Mouse (Mus musculus) myocyte (in vitro differentiated cells): Measurements from ENCODE around the gene Pax6. TPM values are rescaled to one million over a fixed set of nuclear protein-coding genes. Genes with fewer than 3 reads are reported as not detected.

Source experiments
- H3K27me3 ChIP-seq: one replicate; pipeline ENCODE4 v1.6.1; 2011; ENCODE audit not compliant: control insufficient read depth, insufficient read depth, insufficient read length
- H3K36me3 ChIP-seq: one replicate; pipeline ENCODE4 v1.6.1; 2011; ENCODE audit not compliant: control insufficient read depth, insufficient read depth
- H3K4me2 ChIP-seq: one replicate; pipeline ENCODE4 v1.6.1; 2011; ENCODE audit warnings: low read depth, control low read depth
- H3K4me3 ChIP-seq: one replicate; pipeline ENCODE4 v1.5.1; 2011; ENCODE audit warnings: mild to moderate bottlenecking, control low read depth, moderate library complexity
- H3K79me2 ChIP-seq: one replicate; pipeline ENCODE4 v1.6.1; 2011; ENCODE audit not compliant: control insufficient read depth, insufficient read depth
- H3ac ChIP-seq: one replicate; pipeline ENCODE4 v1.6.1; 2011; ENCODE audit not compliant: control insufficient read depth, insufficient read length
- CEBPB ChIP-seq: IDR thresholded peaks from 2 replicates; pipeline ENCODE4 v1.6.1; 2011; ENCODE audit warnings: mild to moderate bottlenecking, moderate library complexity; ENCODE audit not compliant: poor library complexity, insufficient read depth, severe bottlenecking
- E2F4 ChIP-seq: IDR thresholded peaks from one replicate; pipeline ENCODE4 v1.6.1; 2011; ENCODE audit warnings: mild to moderate bottlenecking, control low read depth, moderate library complexity; ENCODE audit not compliant: insufficient read depth
- MAX ChIP-seq: IDR thresholded peaks from one replicate; pipeline ENCODE4 v1.6.1; 2011; ENCODE audit warnings: low read depth, mild to moderate bottlenecking, control low read depth
- MYOD1 ChIP-seq, 3 experiments: IDR thresholded peaks; one replicate each; pipeline ENCODE4 v1.6.1; 2011; ENCODE audit warnings: control low read depth in 2 of 3, low read depth in 2 of 3, mild to moderate bottlenecking in 2 of 3, moderate library complexity in 1 of 3; ENCODE audit not compliant: insufficient read length in 2 of 3, control insufficient read depth in 1 of 3
- MYOG ChIP-seq, 3 experiments: IDR thresholded peaks; one replicate each; pipeline ENCODE4 v1.6.1; 2011; ENCODE audit warnings: control low read depth in 2 of 3, low read depth in 2 of 3, mild to moderate bottlenecking in 2 of 3; ENCODE audit not compliant: insufficient read length in 2 of 3, control insufficient read depth in 1 of 3, insufficient read depth in 1 of 3
- POLR2A ChIP-seq: IDR thresholded peaks from one replicate; pipeline ENCODE4 v1.6.1; 2011; ENCODE audit warnings: low read depth, mild to moderate bottlenecking, control low read depth, moderate library complexity; ENCODE audit not compliant: insufficient read length
- POLR2AphosphoS2 ChIP-seq: IDR thresholded peaks from one replicate; pipeline ENCODE4 v1.6.1; 2011; ENCODE audit warnings: low read depth, control low read depth; ENCODE audit not compliant: insufficient read length
- REST ChIP-seq: IDR thresholded peaks from one replicate; pipeline ENCODE4 v1.6.1; 2011; ENCODE audit warnings: mild to moderate bottlenecking, control low read depth, moderate library complexity; ENCODE audit not compliant: insufficient read depth, insufficient read length
- SRF ChIP-seq: IDR thresholded peaks from one replicate; pipeline ENCODE4 v1.6.1; 2011; ENCODE audit warnings: low read depth; ENCODE audit not compliant: control insufficient read depth, insufficient read length
- TCF12 ChIP-seq: IDR thresholded peaks from one replicate; pipeline ENCODE4 v1.6.1; 2011; ENCODE audit warnings: mild to moderate bottlenecking, control low read depth; ENCODE audit not compliant: poor library complexity, insufficient read depth, severe bottlenecking
- TCF3 ChIP-seq: IDR thresholded peaks from one replicate; pipeline ENCODE4 v1.6.1; 2011; ENCODE audit warnings: low read depth, control low read depth; ENCODE audit not compliant: insufficient read length
- USF1 ChIP-seq: IDR thresholded peaks from one replicate; pipeline ENCODE4 v1.6.1; 2011; ENCODE audit warnings: low read depth, mild to moderate bottlenecking, control low read depth, moderate library complexity
- polyA plus RNA-seq: library from polyadenylated mRNA; unstranded; fragments of >200 nt; fragmentation: generic; extraction: Trizol; gene quantifications from one replicate; pipeline ENCODE4 v1.2.1, GENCODE M21; 2012; ENCODE audit warnings: missing spikeins

Pax6 gene
- polyA plus RNA-seq, 1 experiment, result 0.37 TPM

GRCm38 (mm10) chr2:105689771-105690639 is 21.3 kb downstream of the Pax6 start:
- no peak overlapping the region for H3K4me3 ChIP-seq
- no peaks in the 10 kb centered on the region for H3K36me3 ChIP-seq
- H3K79me2 ChIP-seq, result no peaks in the 10 kb centered on the region
- H3K4me2 ChIP-seq, result no peak overlapping the region
- no peak for TF ChIP-seq MYOD1 (IDR thresholded peaks at IDR 0.05; ENCODE audit: control insufficient read depth in 1 of 3, insufficient read length in 2 of 3, low read depth in 2 of 3)
- TF ChIP-seq CEBPB, result no peak
- no peak for TF ChIP-seq SRF
- TF ChIP-seq MYOG (IDR thresholded peaks at IDR 0.05; ENCODE audit: control insufficient read depth in 1 of 3, insufficient read depth in 1 of 3, insufficient read length in 2 of 3, low read depth in 2 of 3), result no peak
- no peak for TF ChIP-seq MAX
- TF ChIP-seq POLR2AphosphoS2, result no peak
- no peak for TF ChIP-seq USF1
- TF ChIP-seq E2F4, result no peak
- TF ChIP-seq REST, result no peak
- TF ChIP-seq TCF3, result no peak
- TF ChIP-seq TCF12, result no peak
- TF ChIP-seq POLR2A, result no peak
- H3ac ChIP-seq, result no peak overlapping the region
- no peaks in the 10 kb centered on the region for H3K27me3 ChIP-seq

- TF ChIP-seq MYOD1 (IDR thresholded peaks at IDR 0.05; ENCODE audit: control insufficient read depth in 1 of 3, insufficient read length in 2 of 3, low read depth in 2 of 3) (no peak), POLR2A (no peak), TCF3 (no peak), E2F4 (no peak), MAX (no peak), TCF12 (no peak), REST (no peak), SRF (no peak), MYOG (IDR thresholded peaks at IDR 0.05; ENCODE audit: control insufficient read depth in 1 of 3, insufficient read depth in 1 of 3, insufficient read length in 2 of 3, low read depth in 2 of 3) (no peak)
- Histone ChIP-seq H3K4me3 (no peak overlapping the region), H3K79me2 (no peaks in the 10 kb centered on the region), H3K27me3 (no peaks in the 10 kb centered on the region), H3K4me2 (no peak overlapping the region), H3ac (no peak overlapping the region), H3K36me3 (no peaks in the 10 kb centered on the region)
Observed at GRCm38 (mm10) chr2:105691296-105691695, 22.6 kb downstream of the Pax6 start.

GRCm38 (mm10) chr2:105697741-105698140 is 29.0 kb downstream of the Pax6 start:
- H3ac ChIP-seq, result no peak overlapping the region
- no peak overlapping the region for H3K4me2 ChIP-seq
- H3K4me3 ChIP-seq, result no peak overlapping the region
- TF ChIP-seq POLR2AphosphoS2, result no peak
- no peak for TF ChIP-seq TCF3
- no peak for TF ChIP-seq POLR2A
- TF ChIP-seq TCF12, result no peak
- TF ChIP-seq USF1, result no peak
- TF ChIP-seq MYOD1 (IDR thresholded peaks at IDR 0.05; ENCODE audit: control insufficient read depth in 1 of 3, insufficient read length in 2 of 3, low read depth in 2 of 3), result no peak
- no peak for TF ChIP-seq MAX
- no peak for TF ChIP-seq REST
- TF ChIP-seq CEBPB, result no peak
- no peak for TF ChIP-seq MYOG (IDR thresholded peaks at IDR 0.05; ENCODE audit: control insufficient read depth in 1 of 3, insufficient read depth in 1 of 3, insufficient read length in 2 of 3, low read depth in 2 of 3)
- no peak for TF ChIP-seq SRF
- TF ChIP-seq E2F4, result no peak
- H3K27me3 ChIP-seq, result no peaks in the 10 kb centered on the region
- no peaks in the 10 kb centered on the region for H3K36me3 ChIP-seq
- no peaks in the 10 kb centered on the region for H3K79me2 ChIP-seq

- Histone ChIP-seq H3K27me3 (no peaks in the 10 kb centered on the region), H3ac (no peak overlapping the region), H3K36me3 (no peaks in the 10 kb centered on the region), H3K79me2 (no peaks in the 10 kb centered on the region), H3K4me2 (no peak overlapping the region), H3K4me3 (no peak overlapping the region)
- no peak for TF ChIP-seq POLR2AphosphoS2
- no peak for TF ChIP-seq MYOG (IDR thresholded peaks at IDR 0.05; ENCODE audit: control insufficient read depth in 1 of 3, insufficient read depth in 1 of 3, insufficient read length in 2 of 3, low read depth in 2 of 3)
- TF ChIP-seq SRF, result no peak
- no peak for TF ChIP-seq TCF3
- no peak for TF ChIP-seq TCF12
- TF ChIP-seq MAX, result no peak
- TF ChIP-seq MYOD1 (IDR thresholded peaks at IDR 0.05; ENCODE audit: control insufficient read depth in 1 of 3, insufficient read length in 2 of 3, low read depth in 2 of 3), result no peak
- no peak for TF ChIP-seq REST
- no peak for TF ChIP-seq CEBPB
- no peak for TF ChIP-seq USF1
- TF ChIP-seq E2F4, result no peak
- TF ChIP-seq POLR2A, result no peak
Observed at GRCm38 (mm10) chr2:105698631-105699030, 29.9 kb downstream of the Pax6 start.
